8 mouse cellular contexts compared by ENCODE assay signal in the genomic region with DNA sequence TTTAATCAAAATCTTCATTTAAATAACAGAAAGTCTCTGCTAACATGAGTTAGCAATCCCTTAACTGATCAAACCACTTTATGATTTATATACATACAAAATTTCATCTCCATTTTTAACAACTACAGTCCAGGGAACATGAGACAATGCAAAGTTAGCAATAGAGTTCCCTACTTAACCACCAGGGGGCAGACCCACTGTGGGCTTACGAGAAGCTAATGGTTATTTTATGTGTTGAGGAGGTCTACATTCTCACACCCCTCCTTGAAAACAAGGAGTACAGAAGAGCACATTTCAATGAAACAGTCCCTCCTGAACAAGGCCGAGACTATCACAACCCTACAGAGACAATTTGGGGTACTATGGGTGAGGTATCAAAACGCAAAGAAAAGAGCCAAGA. TPM values are rescaled to one million over a fixed set of nuclear protein-coding genes. Genes with fewer than 3 reads are reported as not detected.
DNase-seq lines count a peak whose midpoint lies in the region; ATAC-seq and TF ChIP-seq lines count a peak whose summit lies in the region.

No protein-coding gene starts in this region.

- intact Hi-C loops in heart, postnatal 10 days (cut with DNase I): loop anchor here (10.0 kb wide), 1 partner anchor 448 kb away; no protein-coding TSS in a partner anchor

- 51% methylated on average over 3 of the region's 3 CpGs for WGBS in lung, postnatal 0 days

- H3K9me3 ChIP-seq in lung, postnatal 0 days (ENCODE audit: low read length): no peaks in the 10 kb centered on the region

- H3K4me1 ChIP-seq in testis, adult 2 months (ENCODE audit: control insufficient read depth, insufficient read depth, low read length): no peaks in the 10 kb centered on the region
- H3K4me1 ChIP-seq in lung, postnatal 0 days (ENCODE audit: insufficient read depth, low read depth, low read length): no peaks in the 10 kb centered on the region; the same call in 1 of the 2 replicates

- no peaks in the 10 kb centered on the region for H3K27me3 ChIP-seq in testis, adult 2 months (ENCODE audit: control insufficient read depth, insufficient read depth, low read length)
- H3K27me3 ChIP-seq in lung, postnatal 0 days (replicated peaks; ENCODE audit: insufficient read depth, low read length): no peaks in the 10 kb centered on the region

- peak; percentile 88 for DNase-seq in heart, adult 11 months
- no peak for DNase-seq in heart, adult 8-10 months (ENCODE audit: low spot score)
- no peak for DNase-seq in testis, postnatal 14 days (ENCODE audit: low spot score)
- peak; percentile 69 to 76 for DNase-seq in cerebellum, postnatal 14 days
- DNase-seq in heart, postnatal 10 days: peak; percentile 75 to 82
- peak; percentile 56 for DNase-seq in lung, postnatal 0 days (ENCODE audit: low spot score)
- peak; percentile 58 for DNase-seq in testis, postnatal 10 days (ENCODE audit: low spot score)

- H3K36me3 ChIP-seq in testis, adult 2 months (ENCODE audit: control insufficient read depth, insufficient read depth, low read length): peaks cover 2% of the 10 kb centered on the region
- H3K36me3 ChIP-seq in lung, postnatal 0 days (ENCODE audit: insufficient read depth, low read length): peaks cover 4% of the 10 kb centered on the region; the same call in 1 of the 2 replicates

- 0 out of 2 replicates have a peak overlapping the region, but pooled peaks have one; percentile 14 for H3K27ac ChIP-seq in testis, adult 2 months (ENCODE audit: control insufficient read depth, insufficient read depth, low read depth, low read length)
- H3K27ac ChIP-seq in lung, postnatal 0 days (ENCODE audit: low read length): no peak overlapping the region

- TF ChIP-seq EP300 in lung, postnatal 0 days (IDR thresholded peaks at IDR 0.05): no peak

- peak overlapping the region; percentile 76; the same call in 1 of the 2 replicates for H3K4me3 ChIP-seq in testis, adult 2 months (ENCODE audit: control insufficient read depth, low read depth, low read length)
- H3K4me3 ChIP-seq in lung, postnatal 0 days (ENCODE audit: low read depth, low read length): no peak overlapping the region

- ATAC-seq in lung, postnatal 0 days: no peak

- no peak for TF ChIP-seq POLR2A in testis, adult 2 months (IDR thresholded peaks at IDR 0.05; ENCODE audit: control insufficient read depth, low read depth, low read length)

- no peak overlapping the region for H3K4me2 ChIP-seq in lung, postnatal 0 days (replicated peaks; ENCODE audit: low read depth, low read length)

- TF ChIP-seq CTCF in testis, adult 2 months (IDR thresholded peaks at IDR 0.05; ENCODE audit: control insufficient read depth, insufficient read depth, insufficient replicate concordance, low read depth, low read length): no peak
- TF ChIP-seq CTCF in lung, postnatal 0 days (IDR thresholded peaks at IDR 0.05): peak; percentile 89

- no peak overlapping the region for H3K9ac ChIP-seq in lung, postnatal 0 days (replicated peaks; ENCODE audit: low read depth)

RNA-seq across cellular contexts. Expression of a gene that starts 9.0 kb away (rescaled TPM):
- 1,000 to 10,000 TPM; 7,188 to 8,681 (median 7,674) TPM for total RNA-seq in heart, adult 8-10 months (2022)
- 87.9 and 109 TPM in 2 replicates for polyA plus RNA-seq in testis, adult 2 months (2012; rRNA removed)
- total RNA-seq in heart, postnatal 10 days (2021): 1,000 to 10,000 TPM; 4,397 to 5,124 TPM
- polyA plus RNA-seq in lung, postnatal 0 days (2015; fragmentation: Nextera tagmentation; extraction: Ambion mirVana): 1.9 and 2.3 TPM in 2 replicates

RNA-seq across cellular contexts. Expression of a gene that starts 33.2 kb away (rescaled TPM):
- total RNA-seq in heart, adult 8-10 months (2022): 10 to 100 TPM; 13.1 to 16.0 (median 14.3) TPM
- polyA plus RNA-seq in testis, adult 2 months (2012; rRNA removed): 147 and 189 TPM in 2 replicates
- 10 to 100 TPM; 18.8 to 20.9 TPM for total RNA-seq in heart, postnatal 10 days (2021)
- 10.8 and 11.0 TPM in 2 replicates for polyA plus RNA-seq in lung, postnatal 0 days (2015; fragmentation: Nextera tagmentation; extraction: Ambion mirVana)

Comparison
In these comparisons a context has a peak if more than half of its experiments do, and no peak if none do; other contexts are left out.
1. DNase-seq: peak in heart, adult 11 months (single experiment), cerebellum, postnatal 14 days (2 of 2), heart, postnatal 10 days (2 of 2), lung, postnatal 0 days (single experiment) and testis, postnatal 10 days (single experiment); none in heart, adult 8-10 months (single experiment) and testis, postnatal 14 days (single experiment).